Mouse (Mus musculus) cortical plate, adult 2 months (tissue): ENCODE results near the gene C1qtnf2.
A peak's percentile ranks its signal among the peaks of the same experiment; 100 is the strongest.

Experiments
- CTCF ChIP-seq: fragments of 200-500 bp; IDR thresholded peaks from 2 replicates; pipeline ENCODE4 v1.5.1; 2011; ENCODE audit warnings: mild to moderate bottlenecking, control low read depth, low read length; ENCODE audit not compliant: insufficient read depth; ENCODE audit errors: extremely low read depth
- POLR2A ChIP-seq: fragments of 200-500 bp; IDR thresholded peaks from 2 replicates; pipeline ENCODE4 v1.6.1; 2011; ENCODE audit warnings: mild to moderate bottlenecking, low read length, control low read depth; ENCODE audit not compliant: insufficient read depth; ENCODE audit errors: extremely low read depth

DNA sequence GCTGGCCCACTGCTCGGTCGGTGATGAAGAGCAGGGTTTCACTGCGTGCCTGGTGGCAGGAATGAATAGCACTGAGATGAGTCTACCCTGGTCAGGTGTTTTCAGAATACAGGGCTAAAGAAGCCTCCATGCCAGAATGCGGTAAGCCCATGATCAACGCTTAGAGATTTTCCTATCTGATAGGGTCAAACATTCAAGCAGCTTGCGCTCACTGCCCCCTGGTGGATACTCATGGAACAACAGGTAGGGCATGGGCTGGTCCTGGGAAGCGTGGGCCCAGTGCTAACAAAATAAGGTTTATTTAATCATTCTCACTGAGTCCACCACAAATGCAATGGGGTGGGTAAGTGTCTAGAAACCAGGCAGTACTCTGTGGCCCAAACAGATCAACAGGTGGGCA, 18.6 kb downstream of the C1qtnf2 start:
- peak; percentile 91 for TF ChIP-seq CTCF
- TF ChIP-seq POLR2A = no peak
